Mouse (Mus musculus) intestine, embryonic 16.5 days (tissue): ENCODE measurements around the gene Pigg. TPM values are rescaled to one million over a fixed set of nuclear protein-coding genes. Genes with fewer than 3 reads are reported as not detected.

ENCODE experiments used
- ATAC-seq: fragments of 200-750 bp; cut with Nextera tagmentation; 2 replicates; pipeline ENCODE4 v1.8.0; 2017; ENCODE audit warnings: moderate TSS enrichment, moderate library complexity
- H3K27ac ChIP-seq: fragments of 300-500 bp; sonication (generic); 2 replicates; pipeline ENCODE4 v1.5.1; 2014; ENCODE audit warnings: mild to moderate bottlenecking, low read length
- H3K27me3 ChIP-seq: fragments of 300-500 bp; sonication (generic); replicated peaks from 2 replicates; pipeline ENCODE4 v1.6.1; 2014; ENCODE audit warnings: low read length, control low read depth, mixed read lengths; ENCODE audit not compliant: control insufficient read depth, insufficient read depth
- H3K36me3 ChIP-seq: fragments of 300-500 bp; sonication (generic); 2 replicates; pipeline ENCODE4 v1.6.1; 2014; ENCODE audit warnings: low read length, control low read depth; ENCODE audit not compliant: control insufficient read depth, insufficient read depth
- H3K4me1 ChIP-seq: fragments of 300-500 bp; sonication (generic); 2 replicates; pipeline ENCODE4 v1.6.1; 2014; ENCODE audit warnings: low read length, control low read depth, mixed read lengths; ENCODE audit not compliant: control insufficient read depth, insufficient read depth
- H3K4me2 ChIP-seq: fragments of 300-500 bp; sonication (generic); 2 replicates; pipeline ENCODE4 v1.6.1; 2014; ENCODE audit warnings: low read depth, low read length, control low read depth
- H3K4me3 ChIP-seq: fragments of 300-500 bp; sonication (generic); 2 replicates; pipeline ENCODE4 v1.5.1; 2014; ENCODE audit warnings: mild to moderate bottlenecking, low read length
- H3K9ac ChIP-seq: fragments of 300-500 bp; sonication (generic); 2 replicates; pipeline ENCODE4 v1.6.1; 2014; ENCODE audit warnings: low read depth, low read length
- H3K9me3 ChIP-seq: fragments of 300-500 bp; sonication (generic); 2 replicates; pipeline ENCODE4 v1.6.1; 2016; ENCODE audit warnings: low read length, control low read depth; ENCODE audit not compliant: control insufficient read depth
- WGBS: fragments of 180-500 bp; shearing (Covaris S2); extraction: QIAGEN DNeasy Blood & Tissue Kit; methylation state at CpG from one replicate; pipeline ENCODE4 v1.1.7; 2014; 5-methylcytosine and 5-hydroxymethylcytosine counted together
- polyA plus RNA-seq: library from polyadenylated mRNA; unstranded; fragments of >200 nt; fragmentation: Nextera tagmentation; extraction: Ambion mirVana; gene quantifications from 2 replicates; pipeline ENCODE4 v1.2.1, GENCODE M21; 2015

Pigg gene
- polyA plus RNA-seq, 1 experiment from 2014 or later, result 8.3 TPM

- Histone ChIP-seq H3K9ac (no peak overlapping the region), H3K4me1 (no peaks in the 10 kb centered on the region), H3K4me3 (no peak overlapping the region), H3K4me2 (no peak overlapping the region), H3K27me3 (no peaks in the 10 kb centered on the region), H3K36me3 (peaks cover 4% of the 10 kb centered on the region; the same call in 1 of the 2 replicates), H3K9me3 (no peaks in the 10 kb centered on the region), H3K27ac (no peak overlapping the region)
- WGBS, result 80% methylated on average over 6 of the region's 6 CpGs
- no peak for ATAC-seq
Observed at GRCm38 (mm10) chr5:108347843-108348242, 35.4 kb downstream of the Pigg start.

- Histone ChIP-seq H3K4me1 (no peaks in the 10 kb centered on the region), H3K36me3 (peaks cover 3% of the 10 kb centered on the region; the same call in 1 of the 2 replicates), H3K9me3 (no peaks in the 10 kb centered on the region), H3K27ac (no peak overlapping the region), H3K27me3 (no peaks in the 10 kb centered on the region), H3K4me2 (no peak overlapping the region), H3K9ac (no peak overlapping the region), H3K4me3 (no peak overlapping the region)
- ATAC-seq, result no peak
- WGBS, result 93% methylated on average over 9 of the region's 9 CpGs
Observed at GRCm38 (mm10) chr5:108349511-108350148, 37.2 kb downstream of the Pigg start.

DNA sequence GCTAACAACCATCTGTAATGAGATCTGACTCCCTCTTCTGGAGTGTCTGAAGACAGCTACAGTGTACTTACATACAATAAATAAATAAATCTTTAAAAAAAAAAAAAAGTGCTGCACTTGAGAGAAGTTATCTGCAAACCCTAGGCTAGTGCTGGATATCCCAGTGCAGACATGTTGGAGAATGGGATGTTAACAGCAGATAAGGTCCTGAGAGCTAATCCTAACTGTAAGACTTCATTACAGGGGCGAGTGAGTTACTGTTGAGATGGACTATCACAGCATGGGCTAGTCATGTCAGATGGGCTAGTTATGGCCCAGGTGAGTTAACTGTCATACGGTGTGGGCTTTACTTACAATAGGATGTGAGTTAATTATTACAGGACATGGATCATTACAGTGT lies 41.6 kb downstream of the Pigg start:
- WGBS, result 74% methylated on average over 2 of the region's 2 CpGs
- no peak for ATAC-seq
- no peak overlapping the region for H3K9ac ChIP-seq

GRCm38 (mm10) chr5:108357862-108358261 lies 45.5 kb downstream of the Pigg start:
- 80% methylated on average over 1 of the region's 1 CpGs for WGBS
- no peak overlapping the region for H3K27ac ChIP-seq
- H3K9ac ChIP-seq, result no peak overlapping the region
- no peaks in the 10 kb centered on the region for H3K4me1 ChIP-seq
- no peaks in the 10 kb centered on the region for H3K36me3 ChIP-seq
- no peak overlapping the region for H3K4me3 ChIP-seq
- no peaks in the 10 kb centered on the region for H3K27me3 ChIP-seq
- ATAC-seq, result no peak
- H3K9me3 ChIP-seq, result no peaks in the 10 kb centered on the region; the same call in 1 of the 2 replicates
- no peak overlapping the region for H3K4me2 ChIP-seq

More for the DNA sequence above, 41.6 kb downstream of the Pigg start:
- Histone ChIP-seq H3K4me2 (no peak overlapping the region), H3K4me1 (no peaks in the 10 kb centered on the region), H3K27me3 (no peaks in the 10 kb centered on the region), H3K36me3 (no peaks in the 10 kb centered on the region), H3K9me3 (no peaks in the 10 kb centered on the region; the same call in 1 of the 2 replicates), H3K27ac (no peak overlapping the region), H3K4me3 (no peak overlapping the region)

DNA sequence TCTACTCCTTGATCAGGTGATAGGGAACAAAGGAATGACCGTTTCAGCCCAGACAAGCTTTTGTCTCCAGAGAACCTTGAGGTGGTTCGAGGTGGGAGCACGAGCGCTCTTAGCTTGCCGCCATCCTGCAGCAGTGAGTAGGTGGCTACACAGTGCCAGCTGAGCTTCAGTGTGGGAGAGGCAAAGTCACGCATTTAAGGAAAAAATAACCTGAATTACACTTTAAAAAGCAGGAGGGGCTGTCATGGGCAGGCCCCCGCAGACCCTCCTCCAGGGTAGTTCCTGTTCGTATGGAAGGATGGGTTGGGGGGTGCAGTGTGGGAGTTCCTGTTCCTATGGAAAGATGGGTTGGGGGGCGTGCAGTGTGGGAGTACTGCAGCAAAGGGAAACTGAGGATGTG lies 47.1 kb downstream of the Pigg start:
- ATAC-seq, result no peak
- Histone ChIP-seq H3K4me2 (no peak overlapping the region), H3K4me3 (no peak overlapping the region), H3K27me3 (peaks cover 9% of the 10 kb centered on the region), H3K4me1 (no peaks in the 10 kb centered on the region), H3K36me3 (no peaks in the 10 kb centered on the region), H3K9ac (no peak overlapping the region), H3K27ac (no peak overlapping the region), H3K9me3 (no peaks in the 10 kb centered on the region; the same call in 1 of the 2 replicates)
- 85% methylated on average over 9 of the region's 9 CpGs for WGBS

DNA sequence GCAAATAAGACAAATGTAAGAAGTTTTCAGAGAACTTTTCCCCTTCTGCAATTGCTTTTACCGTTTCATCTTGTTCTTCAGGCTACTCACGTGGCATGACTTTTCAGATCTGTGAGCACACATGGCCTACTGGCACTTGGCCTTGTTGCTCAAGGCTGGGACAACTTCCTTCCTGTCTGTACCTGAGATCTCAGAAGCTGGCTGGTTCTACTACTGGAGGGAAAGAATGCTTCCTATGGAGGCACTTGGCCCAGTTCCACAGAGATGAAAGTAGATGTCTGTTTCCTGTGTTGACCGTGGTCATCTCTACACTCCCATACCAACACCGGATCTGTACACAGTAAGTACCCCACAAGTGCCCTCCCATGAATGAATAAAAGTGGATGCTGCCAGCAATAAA lies 47.8 kb downstream of the Pigg start:
- H3K9ac ChIP-seq, result no peak overlapping the region
- H3K27ac ChIP-seq, result no peak overlapping the region
- 81% methylated on average over 4 of the region's 4 CpGs for WGBS
- H3K4me3 ChIP-seq, result no peak overlapping the region
- no peaks in the 10 kb centered on the region for H3K36me3 ChIP-seq
- no peaks in the 10 kb centered on the region for H3K4me1 ChIP-seq
- H3K9me3 ChIP-seq, result no peaks in the 10 kb centered on the region; the same call in 1 of the 2 replicates
- no peak for ATAC-seq
- no peak overlapping the region for H3K4me2 ChIP-seq
- H3K27me3 ChIP-seq, result peaks cover 16% of the 10 kb centered on the region

GRCm38 (mm10) chr5:108362330-108362729 lies 49.9 kb downstream of the Pigg start:
- no peak for ATAC-seq
- WGBS, result 30% methylated on average over 3 of the region's 3 CpGs
- no peaks in the 10 kb centered on the region for H3K36me3 ChIP-seq
- no peak overlapping the region for H3K4me2 ChIP-seq
- no peak overlapping the region for H3K9ac ChIP-seq
- no peaks in the 10 kb centered on the region; the same call in 1 of the 2 replicates for H3K9me3 ChIP-seq
- peaks cover 35% of the 10 kb centered on the region for H3K27me3 ChIP-seq
- H3K4me1 ChIP-seq, result peaks cover 9% of the 10 kb centered on the region
- no peak overlapping the region for H3K27ac ChIP-seq
- no peak overlapping the region for H3K4me3 ChIP-seq

GRCm38 (mm10) chr5:108366328-108366983 lies 54.0 kb downstream of the Pigg start:
- Histone ChIP-seq H3K4me1 (peaks cover 26% of the 10 kb centered on the region), H3K4me3 (peak overlapping the region; percentile 59), H3K36me3 (no peaks in the 10 kb centered on the region), H3K9ac (peak overlapping the region; percentile 53), H3K27ac (no peak overlapping the region), H3K27me3 (peaks cover 73% of the 10 kb centered on the region), H3K4me2 (peak overlapping the region; percentile 97), H3K9me3 (no peaks in the 10 kb centered on the region)
- peak; percentile 43; the same call in 1 of the 2 replicates for ATAC-seq
- 3% methylated on average over 60 of the region's 60 CpGs for WGBS

DNA sequence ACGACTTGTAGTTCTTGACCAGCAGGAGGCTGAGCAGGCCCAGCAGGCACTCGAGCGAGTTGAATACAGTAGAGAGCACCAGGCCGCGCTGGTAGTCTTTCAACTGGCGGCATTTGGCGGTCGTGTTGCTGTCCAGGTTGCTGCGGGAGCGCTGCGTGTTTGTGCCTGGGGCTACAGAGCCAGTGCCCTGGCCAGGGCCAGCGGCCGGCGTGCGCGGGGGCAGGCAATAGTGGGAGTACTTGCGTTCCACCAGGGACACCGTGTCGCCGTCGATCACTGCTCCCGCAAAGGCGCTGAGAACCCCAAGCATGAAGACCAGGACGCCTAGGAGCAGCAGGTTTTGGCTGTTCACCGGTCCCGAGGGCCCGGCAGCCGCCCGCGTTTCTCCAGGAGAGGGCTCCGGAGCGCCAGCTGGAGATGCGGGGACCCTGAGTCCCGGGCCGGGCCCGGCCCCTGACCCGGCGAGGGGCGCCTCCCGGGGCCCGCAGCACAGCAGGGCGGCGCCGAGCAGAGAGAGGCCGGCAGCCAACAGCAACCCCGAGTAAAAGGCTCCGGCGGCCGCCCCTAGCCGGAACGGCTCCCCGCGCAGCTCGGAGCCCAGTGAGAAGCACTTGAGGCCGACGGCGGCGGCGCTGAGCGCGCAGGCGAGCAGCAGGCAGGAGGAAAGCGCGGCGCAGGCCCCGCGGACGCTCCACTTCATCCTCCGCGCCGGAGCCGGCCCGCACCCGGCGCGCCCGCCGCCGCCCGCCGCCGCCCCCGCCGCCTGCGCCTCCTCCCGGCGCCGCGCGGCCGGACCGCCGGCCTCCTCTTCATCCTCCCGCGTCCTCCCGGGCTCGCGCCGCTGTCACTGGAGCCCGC lies 54.8 kb downstream of the Pigg start:
- Histone ChIP-seq H3K27ac (no peak overlapping the region), H3K4me1 (peaks cover 26% of the 10 kb centered on the region), H3K27me3 (peaks cover 75% of the 10 kb centered on the region), H3K36me3 (no peaks in the 10 kb centered on the region), H3K9ac (peak overlapping the region; percentile 53), H3K4me3 (peak overlapping the region; percentile 59), H3K9me3 (no peaks in the 10 kb centered on the region), H3K4me2 (peak overlapping the region; percentile 97)
- peak; percentile 50 for ATAC-seq
- 1% methylated on average over 84 of the region's 100 CpGs for WGBS
